Mouse (Mus musculus) olfactory bulb, adult 2 months (tissue): ENCODE data around the gene Trim28. TPM values are rescaled to one million over a fixed set of nuclear protein-coding genes. Genes with fewer than 3 reads are reported as not detected.

Experiments
- H3K27ac ChIP-seq: fragments of 200-500 bp; 2 replicates; pipeline ENCODE4 v1.5.1; 2012; ENCODE audit warnings: low read depth, low read length; ENCODE audit not compliant: insufficient read depth
- H3K4me1 ChIP-seq: fragments of 200-500 bp; 2 replicates; pipeline ENCODE4 v1.6.1; 2012; ENCODE audit warnings: low read length; ENCODE audit not compliant: control insufficient read depth, insufficient read depth
- H3K4me3 ChIP-seq: fragments of 200-500 bp; 2 replicates; pipeline ENCODE4 v1.5.1; 2012; ENCODE audit warnings: mild to moderate bottlenecking, low read depth, low read length, moderate library complexity; ENCODE audit not compliant: insufficient read depth
- CTCF ChIP-seq: fragments of 200-500 bp; IDR thresholded peaks from 2 replicates; pipeline ENCODE4 v1.5.1; 2012; ENCODE audit warnings: low read depth, mild to moderate bottlenecking, low read length, moderate library complexity; ENCODE audit not compliant: insufficient read depth
- POLR2A ChIP-seq: fragments of 200-500 bp; IDR thresholded peaks from 2 replicates; pipeline ENCODE4 v1.6.1; 2012; ENCODE audit warnings: mild to moderate bottlenecking, low read depth, low read length, moderate library complexity; ENCODE audit not compliant: insufficient read depth
- WGBS: fragments of 180-500 bp; shearing (Covaris S2); methylation state at CpG from one replicate; pipeline ENCODE4 v1.1.7; 2018; 5-methylcytosine and 5-hydroxymethylcytosine counted together
- polyA plus RNA-seq: library from polyadenylated mRNA; stranded (reverse); fragments of >200 nt; gene quantifications from 2 replicates; pipeline ENCODE4 v1.2.4, GENCODE M21; 2012; ENCODE audit warnings: low replicate concordance; ENCODE audit not compliant: missing spikeins, insufficient read depth, insufficient read length

The Trim28 gene
- polyA plus RNA-seq, 1 experiment, result not detected

- TF ChIP-seq POLR2A (no peak), CTCF (no peak)
- Histone ChIP-seq H3K4me1 (no peaks in the 10 kb centered on the region), H3K27ac (no peak overlapping the region), H3K4me3 (no peak overlapping the region)
- 96% methylated on average over 25 of the region's 25 CpGs for WGBS
Measured at GRCm38 (mm10) chr7:12970906-12971305, 28.0 kb upstream of the Trim28 start.

GRCm38 (mm10) chr7:12977682-12978389, 21.1 kb upstream of the Trim28 start, which contains the start of gene Zfp446:
TSS of gene Zfp446 (plus strand) at chr7:12977848.
- Histone ChIP-seq H3K27ac (peak within 1 kb of the TSS; percentile 99), H3K4me1 (peaks cover 16% of the 10 kb centered on the region), H3K4me3 (peak within 1 kb of the TSS; percentile 71)
- no peak for TF ChIP-seq CTCF
- TF ChIP-seq POLR2A, result peak; percentile 69
- WGBS, result under 1% methylated on average over 49 of the region's 49 CpGs

- peaks cover 16% of the 10 kb centered on the region for H3K4me1 ChIP-seq
- WGBS, result 79% methylated on average over 18 of the region's 18 CpGs
- H3K4me3 ChIP-seq, result no peak overlapping the region
- TF ChIP-seq POLR2A, result no peak
- TF ChIP-seq CTCF, result no peak
- no peak overlapping the region for H3K27ac ChIP-seq
Measured at GRCm38 (mm10) chr7:12978931-12979722, 19.8 kb upstream of the Trim28 start.

DNA sequence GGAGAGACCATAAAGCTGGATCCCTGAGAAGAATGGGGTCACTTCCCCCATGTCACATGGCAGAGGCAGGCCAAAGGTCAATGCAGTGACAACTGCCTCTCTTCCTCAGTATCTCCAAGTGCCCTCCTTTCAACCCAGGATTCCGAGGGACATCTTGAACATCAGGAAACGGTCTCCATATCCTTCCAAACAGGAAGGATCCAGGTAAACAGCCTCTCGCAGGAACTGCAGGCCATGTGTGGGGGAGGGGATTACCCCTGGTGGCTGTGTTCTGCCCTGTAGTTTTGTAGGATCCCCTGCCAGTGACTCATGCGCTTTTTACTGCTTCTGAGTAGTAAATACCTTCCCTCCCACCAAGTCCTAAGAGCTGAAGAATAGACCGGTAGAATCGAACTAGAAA, 19.1 kb upstream of the Trim28 start:
- 70% methylated on average over 6 of the region's 6 CpGs for WGBS
- TF ChIP-seq POLR2A, result no peak
- TF ChIP-seq CTCF, result no peak
- no peak overlapping the region for H3K4me3 ChIP-seq

GRCm38 (mm10) chr7:12980291-12980690, 18.6 kb upstream of the Trim28 start:
- no peak overlapping the region for H3K27ac ChIP-seq
- H3K4me3 ChIP-seq, result no peak overlapping the region
- peaks cover 16% of the 10 kb centered on the region for H3K4me1 ChIP-seq
- 87% methylated on average over 7 of the region's 7 CpGs for WGBS
- TF ChIP-seq POLR2A, result no peak
- TF ChIP-seq CTCF, result no peak

More for the DNA sequence above, 19.1 kb upstream of the Trim28 start:
- Histone ChIP-seq H3K4me1 (peaks cover 16% of the 10 kb centered on the region), H3K27ac (no peak overlapping the region)

GRCm38 (mm10) chr7:12985724-12986123, 13.2 kb upstream of the Trim28 start:
- 96% methylated on average over 1 of the region's 1 CpGs for WGBS
- Histone ChIP-seq H3K27ac (no peak overlapping the region), H3K4me3 (no peak overlapping the region), H3K4me1 (no peaks in the 10 kb centered on the region)
- TF ChIP-seq POLR2A (no peak), CTCF (no peak)

- H3K27ac ChIP-seq, result no peak overlapping the region
- 87% methylated on average over 8 of the region's 8 CpGs for WGBS
- no peak for TF ChIP-seq CTCF
- no peak overlapping the region for H3K4me3 ChIP-seq
- H3K4me1 ChIP-seq, result no peaks in the 10 kb centered on the region
Measured at GRCm38 (mm10) chr7:12986906-12987305, 12.0 kb upstream of the Trim28 start.

GRCm38 (mm10) chr7:12987409-12988189, 11.3 kb upstream of the Trim28 start:
- WGBS, result 88% methylated on average over 8 of the region's 8 CpGs
- no peak overlapping the region for H3K27ac ChIP-seq
- no peak overlapping the region for H3K4me3 ChIP-seq
- TF ChIP-seq CTCF, result no peak
- TF ChIP-seq POLR2A, result no peak
- no peaks in the 10 kb centered on the region for H3K4me1 ChIP-seq
